Mouse (Mus musculus) small intestine, adult 2 months (tissue): ENCODE measurements around the gene Btg1. TPM values are rescaled to one million over a fixed set of nuclear protein-coding genes. Genes with fewer than 3 reads are reported as not detected.

ENCODE experiments used
- H3K27ac ChIP-seq: fragments of 200-500 bp; 2 replicates; pipeline ENCODE4 v1.5.1; 2012; ENCODE audit warnings: low read depth, low read length, control low read depth, inconsistent platforms; ENCODE audit not compliant: insufficient read depth
- H3K27me3 ChIP-seq: fragments of 200-500 bp; 2 replicates; pipeline ENCODE4 v1.6.1; 2012; ENCODE audit warnings: mild to moderate bottlenecking, moderate library complexity, low read length, inconsistent platforms; ENCODE audit not compliant: control insufficient read depth, insufficient read depth
- H3K36me3 ChIP-seq: fragments of 200-500 bp; 2 replicates; pipeline ENCODE4 v1.6.1; 2012; ENCODE audit warnings: mild to moderate bottlenecking, low read length, control low read depth, inconsistent platforms; ENCODE audit not compliant: control insufficient read depth, insufficient read depth
- H3K4me1 ChIP-seq: fragments of 200-500 bp; 2 replicates; pipeline ENCODE4 v1.6.1; 2012; ENCODE audit warnings: low read length, inconsistent platforms, mixed read lengths; ENCODE audit not compliant: control insufficient read depth, insufficient read depth, insufficient read length
- H3K4me3 ChIP-seq: fragments of 200-500 bp; 2 replicates; pipeline ENCODE4 v1.5.1; 2012; ENCODE audit warnings: low read depth, mild to moderate bottlenecking, control low read depth, inconsistent platforms, low read length, moderate library complexity
- CTCF ChIP-seq: fragments of 200-500 bp; IDR thresholded peaks from 2 replicates; pipeline ENCODE4 v1.5.1; 2012; ENCODE audit warnings: low read depth, mild to moderate bottlenecking, control low read depth, inconsistent platforms, low read length, moderate library complexity, mixed read lengths; ENCODE audit not compliant: insufficient replicate concordance, insufficient read length; ENCODE audit errors: extremely low read depth
- POLR2A ChIP-seq: fragments of 200-500 bp; IDR thresholded peaks from 2 replicates; pipeline ENCODE4 v1.6.1; 2012; ENCODE audit warnings: low read depth, mild to moderate bottlenecking, control low read depth, inconsistent platforms, low read length, moderate library complexity
- WGBS: fragments of 180-500 bp; shearing (Covaris S2); methylation state at CpG from one replicate; pipeline ENCODE4 v1.1.7; 2018; 5-methylcytosine and 5-hydroxymethylcytosine counted together
- polyA plus RNA-seq: library from polyadenylated mRNA; depleted of rRNA; stranded (reverse); fragments of >200 nt; gene quantifications from 2 replicates; pipeline ENCODE4 v1.2.3, GENCODE M21; 2012; rRNA removed

Gene Btg1
- 8.3 and 32.7 TPM in 2 replicates for polyA plus RNA-seq

DNA sequence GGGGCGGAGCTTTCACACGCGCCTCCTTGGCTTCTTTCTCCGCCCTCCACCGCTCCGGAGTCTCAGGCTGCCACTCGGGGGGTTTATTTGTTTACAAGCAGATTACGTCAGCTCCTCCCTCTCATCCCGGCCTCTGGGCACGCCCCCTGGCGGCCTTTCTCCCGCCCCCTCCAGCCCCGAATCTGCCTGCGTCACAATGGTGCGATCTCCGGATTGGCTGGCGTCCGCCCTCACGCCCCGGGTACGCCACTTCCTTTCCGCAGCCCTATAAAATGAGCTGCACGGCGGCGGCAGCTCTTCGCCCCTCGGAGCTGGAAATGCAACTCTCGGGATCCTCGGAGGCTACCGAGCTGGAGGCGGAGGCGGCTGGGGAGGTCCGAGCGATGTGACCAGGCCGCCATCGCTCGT lies at the start of gene Btg1:
Btg1 (plus strand) TSS at position 298 of the 408 bp plus-strand sequence.
- Histone ChIP-seq H3K27me3 (no peaks in the 10 kb centered on the region), H3K4me1 (peaks cover 2% of the 10 kb centered on the region; the same call in 1 of the 2 replicates), H3K36me3 (peaks cover 19% of the 10 kb centered on the region), H3K4me3 (peak within 1 kb of the TSS; percentile 97), H3K27ac (peak within 1 kb of the TSS; percentile 92)
- WGBS = 1% methylated on average over 37 of the region's 37 CpGs
- TF ChIP-seq POLR2A = peak; percentile 99
- peak; percentile 29; the same call in 1 of the 2 replicates for TF ChIP-seq CTCF

DNA sequence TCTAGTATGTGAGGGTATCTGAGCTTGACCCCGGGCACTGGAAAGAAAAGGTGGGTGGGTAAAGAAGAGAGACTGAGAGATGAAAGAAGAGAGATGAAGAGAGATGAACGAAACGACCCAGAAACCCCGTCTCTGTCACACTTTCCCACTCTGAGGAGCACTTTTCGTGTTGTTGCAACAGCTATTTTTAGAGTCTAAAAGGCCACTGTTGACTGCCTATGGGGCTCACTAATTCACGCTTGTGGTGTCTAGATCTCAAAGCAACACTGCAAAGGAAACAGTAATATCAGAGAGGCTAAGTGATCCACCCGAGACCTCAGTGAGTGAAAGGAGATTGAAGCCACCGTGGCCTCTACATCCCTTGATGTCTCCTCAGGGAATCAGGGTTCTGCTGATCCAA lies 47.3 kb upstream of the Btg1 start:
- H3K27ac ChIP-seq = no peak overlapping the region
- WGBS = 76% methylated on average over 8 of the region's 8 CpGs
- H3K4me3 ChIP-seq = no peak overlapping the region
- H3K4me1 ChIP-seq = no peaks in the 10 kb centered on the region
- TF ChIP-seq POLR2A = no peak
- no peak for TF ChIP-seq CTCF
- no peaks in the 10 kb centered on the region for H3K36me3 ChIP-seq
- H3K27me3 ChIP-seq = no peaks in the 10 kb centered on the region

DNA sequence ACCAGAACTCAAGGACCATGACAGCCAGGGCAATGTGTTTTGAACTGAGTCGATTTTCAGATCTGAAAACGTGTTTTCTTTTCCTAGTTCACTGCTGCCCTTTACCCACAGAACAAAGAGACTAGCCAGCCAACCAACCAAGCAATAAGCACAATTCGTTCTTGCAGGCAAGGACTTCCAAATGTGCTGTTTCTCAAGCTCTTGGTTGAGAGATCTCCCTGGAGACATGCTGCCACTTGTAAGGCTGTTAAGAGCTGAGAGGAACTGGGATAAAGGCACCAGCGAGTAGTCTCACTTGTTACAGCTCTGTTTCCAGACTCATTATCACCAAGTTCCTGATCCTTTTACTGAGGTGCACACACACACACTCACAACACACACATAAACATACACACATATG lies 45.6 kb upstream of the Btg1 start:
- H3K4me1 ChIP-seq = no peaks in the 10 kb centered on the region; the same call in 1 of the 2 replicates
- WGBS = 68% methylated on average over 4 of the region's 4 CpGs
- H3K36me3 ChIP-seq = no peaks in the 10 kb centered on the region
- H3K27ac ChIP-seq = no peak overlapping the region
- no peak for TF ChIP-seq CTCF
- no peak for TF ChIP-seq POLR2A
- no peaks in the 10 kb centered on the region for H3K27me3 ChIP-seq
- H3K4me3 ChIP-seq = no peak overlapping the region

DNA sequence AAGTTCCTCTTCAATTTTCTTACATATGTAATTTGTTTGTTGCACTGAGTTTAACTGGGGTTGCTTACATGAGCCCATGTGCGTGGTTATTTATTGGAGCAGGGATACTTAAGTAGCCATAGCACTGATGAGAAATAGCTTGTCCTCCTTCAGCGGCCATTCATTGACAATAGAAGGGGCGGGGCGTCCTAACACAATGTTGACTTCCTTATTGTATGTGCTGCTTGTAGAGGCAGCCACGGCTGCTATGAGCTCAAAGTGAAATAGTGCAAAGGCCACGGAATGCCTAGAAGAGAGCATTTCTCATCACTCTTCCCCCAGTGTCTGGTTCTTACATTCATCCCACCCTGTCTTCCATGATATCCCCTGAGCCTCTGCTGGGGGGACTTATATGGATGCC lies 42.0 kb upstream of the Btg1 start:
- H3K27ac ChIP-seq = no peak overlapping the region
- H3K36me3 ChIP-seq = no peaks in the 10 kb centered on the region
- TF ChIP-seq CTCF = no peak
- WGBS = 23% methylated on average over 6 of the region's 6 CpGs
- no peaks in the 10 kb centered on the region for H3K27me3 ChIP-seq
- no peaks in the 10 kb centered on the region; the same call in 1 of the 2 replicates for H3K4me1 ChIP-seq
- no peak overlapping the region for H3K4me3 ChIP-seq

DNA sequence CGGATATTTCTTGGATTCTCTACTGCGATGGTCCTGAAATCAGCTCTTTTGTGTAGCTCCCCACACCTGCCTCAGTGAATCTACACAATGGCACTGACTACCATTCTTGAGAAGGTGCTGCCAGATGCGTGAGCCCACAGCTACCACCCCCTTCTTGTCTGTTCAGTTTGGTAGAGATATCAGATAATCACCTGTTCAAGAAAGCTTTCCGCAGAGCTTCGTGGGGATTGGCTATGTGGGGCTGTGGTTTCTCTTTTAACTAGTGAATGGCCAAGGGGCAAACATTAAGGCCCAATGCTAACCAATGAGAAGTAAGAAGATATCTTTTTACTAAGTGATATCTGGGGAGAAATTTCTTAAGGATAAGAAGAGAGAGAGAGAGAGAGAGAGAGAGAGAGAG lies 41.5 kb upstream of the Btg1 start:
- Histone ChIP-seq H3K4me3 (no peak overlapping the region), H3K4me1 (no peaks in the 10 kb centered on the region; the same call in 1 of the 2 replicates), H3K27me3 (no peaks in the 10 kb centered on the region), H3K36me3 (no peaks in the 10 kb centered on the region), H3K27ac (no peak overlapping the region)
- WGBS = 31% methylated on average over 5 of the region's 5 CpGs
- no peak for TF ChIP-seq CTCF
- no peak for TF ChIP-seq POLR2A

DNA sequence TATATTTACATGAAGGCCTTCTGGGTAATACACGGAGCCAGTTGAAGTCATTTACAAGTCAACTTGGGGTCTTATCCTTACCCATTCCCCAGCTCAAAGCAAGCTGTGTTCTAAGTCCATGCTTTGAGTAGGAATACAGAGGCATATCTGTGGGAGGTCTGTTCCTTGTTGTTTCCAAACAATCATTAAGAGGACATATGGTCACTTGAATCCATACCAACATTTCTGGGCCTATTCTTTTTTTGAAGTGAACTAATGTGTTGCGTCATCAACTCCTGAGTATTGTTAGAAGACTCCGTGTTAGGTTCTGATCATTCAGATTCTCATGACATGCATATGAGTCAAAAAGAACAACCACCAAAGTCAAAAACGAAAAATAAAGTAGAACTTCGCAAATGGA lies 37.9 kb upstream of the Btg1 start:
- no peaks in the 10 kb centered on the region for H3K27me3 ChIP-seq
- 89% methylated on average over 5 of the region's 5 CpGs for WGBS
- no peak overlapping the region for H3K4me3 ChIP-seq
- H3K36me3 ChIP-seq = no peaks in the 10 kb centered on the region
- H3K27ac ChIP-seq = no peak overlapping the region
- no peaks in the 10 kb centered on the region; the same call in 1 of the 2 replicates for H3K4me1 ChIP-seq
- no peak for TF ChIP-seq POLR2A
- no peak for TF ChIP-seq CTCF

DNA sequence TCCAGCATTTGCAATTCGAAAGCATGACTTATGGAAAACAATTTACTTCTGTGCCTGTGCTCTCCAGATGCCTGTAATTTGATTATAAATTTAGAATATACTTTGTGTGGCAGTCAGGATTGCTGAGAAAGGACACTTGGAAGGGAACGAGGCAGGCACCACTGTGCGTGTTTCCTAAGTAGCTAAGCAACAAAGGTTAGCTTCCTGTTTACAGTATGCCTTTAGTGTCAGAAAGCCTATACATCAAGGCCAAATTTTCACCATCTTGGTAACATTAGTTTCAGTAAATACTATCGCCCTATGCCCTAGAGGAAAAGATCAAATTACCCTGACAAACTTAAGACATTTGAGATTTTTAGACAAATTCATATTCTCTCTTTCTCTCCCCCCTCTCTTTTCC lies 37.4 kb upstream of the Btg1 start:
- Histone ChIP-seq H3K27me3 (no peaks in the 10 kb centered on the region), H3K27ac (no peak overlapping the region), H3K4me3 (no peak overlapping the region), H3K36me3 (no peaks in the 10 kb centered on the region), H3K4me1 (no peaks in the 10 kb centered on the region; the same call in 1 of the 2 replicates)
- WGBS = 83% methylated on average over 4 of the region's 4 CpGs
- TF ChIP-seq POLR2A (no peak), CTCF (no peak)
